10 mouse cellular contexts compared by ENCODE assay signal in genomic region chr1:64091591-64091990, GRCm38 (mm10).
"Had no signal": no experiment of that assay in that cellular context is flagged by ENCODE, and none has a peak within 500 bp of the region (broad histone marks: within the 10 kb centered on the region; RNA-seq: fewer than 3 reads in every experiment).

No protein-coding gene starts in this region.

- H3K9ac ChIP-seq: limb, embryonic 12.5 days; liver, embryonic 14.5 days; midbrain, embryonic 13.5 days had no signal

- H3K27me3 ChIP-seq: limb, embryonic 12.5 days; midbrain, embryonic 13.5 days had no signal

- H3K36me3 ChIP-seq: limb, embryonic 12.5 days; midbrain, embryonic 13.5 days had no signal

- DNase-seq: kidney, postnatal 10 days; kidney, postnatal 4 days; lung, adult 18-20 months; thymus, adult 18-20 months; thymus, postnatal 14 days had no signal

- H3K4me2 ChIP-seq: limb, embryonic 12.5 days; midbrain, embryonic 13.5 days had no signal

- H3K27ac ChIP-seq: layer of hippocampus, adult 2 months; limb, embryonic 12.5 days; liver, embryonic 14.5 days; stomach, postnatal 0 days had no signal

- H3K9me3 ChIP-seq: limb, embryonic 12.5 days; midbrain, embryonic 13.5 days had no signal

- ATAC-seq: midbrain, embryonic 13.5 days had no signal

- H3K4me3 ChIP-seq: layer of hippocampus, adult 2 months; limb, embryonic 12.5 days; midbrain, embryonic 13.5 days had no signal
